ENCODE assay signal across 8 mouse cellular contexts in genomic region chr9:37420676-37421075, GRCm38 (mm10). TPM values are rescaled to one million over a fixed set of nuclear protein-coding genes. Genes with fewer than 3 reads are reported as not detected.
DNase-seq lines count a peak whose midpoint lies in the region; ATAC-seq and TF ChIP-seq lines count a peak whose summit lies in the region.

No protein-coding gene starts in this region.

- H3K4me3 ChIP-seq in forebrain, embryonic 14.5 days (ENCODE audit: low read depth, low read length) = 0 out of 2 replicates have a peak overlapping the region, but pooled peaks have one; percentile 9
- H3K4me3 ChIP-seq in lung, embryonic 14.5 days (ENCODE audit: low read depth, low read length) = peak overlapping the region; percentile 27
- no peak overlapping the region for H3K4me3 ChIP-seq in thymus, adult 2 months (ENCODE audit: control insufficient read depth, insufficient read depth, low read length)

- intact Hi-C loops in heart, postnatal 36 days (cut with DNase I) = no loop called here

- H3K9me3 ChIP-seq in forebrain, embryonic 14.5 days (replicated peaks; ENCODE audit: control insufficient read depth, low read length) = no peaks in the 10 kb centered on the region
- no peaks in the 10 kb centered on the region for H3K9me3 ChIP-seq in lung, embryonic 14.5 days (ENCODE audit: low read depth, low read length)

- H3K36me3 ChIP-seq in forebrain, embryonic 14.5 days (ENCODE audit: control insufficient read depth, insufficient read depth, low read length) = no peaks in the 10 kb centered on the region
- no peaks in the 10 kb centered on the region for H3K36me3 ChIP-seq in lung, embryonic 14.5 days (ENCODE audit: insufficient read depth)
- no peaks in the 10 kb centered on the region for H3K36me3 ChIP-seq in thymus, adult 2 months (ENCODE audit: control insufficient read depth, insufficient read depth, low read length)

- H3K9ac ChIP-seq in forebrain, embryonic 14.5 days (ENCODE audit: low read length) = peak overlapping the region; percentile 45
- H3K9ac ChIP-seq in lung, embryonic 14.5 days = no peak overlapping the region

- peak; percentile 95 for ATAC-seq in forebrain, embryonic 14.5 days
- peak; percentile 94 for ATAC-seq in lung, embryonic 14.5 days (ENCODE audit: insufficient read depth)
- ATAC-seq in neutrophil, adult 5-6 weeks (ENCODE audit: extremely low read depth, insufficient number of reproducible peaks, low FRiP score, poor library complexity, severe bottlenecking) = peak; percentile 74

- H3K27ac ChIP-seq in forebrain, embryonic 14.5 days (ENCODE audit: low read depth, low read length) = no peak overlapping the region
- no peak overlapping the region for H3K27ac ChIP-seq in lung, embryonic 14.5 days (ENCODE audit: low read depth)
- H3K27ac ChIP-seq in thymus, adult 2 months (ENCODE audit: control insufficient read depth, insufficient read depth, low read length) = no peak overlapping the region

- H3K27me3 ChIP-seq in forebrain, embryonic 14.5 days (replicated peaks; ENCODE audit: control insufficient read depth, insufficient read depth, low read length) = no peaks in the 10 kb centered on the region
- no peaks in the 10 kb centered on the region for H3K27me3 ChIP-seq in lung, embryonic 14.5 days (ENCODE audit: insufficient read depth, low read length)
- H3K27me3 ChIP-seq in thymus, adult 2 months (ENCODE audit: control insufficient read depth, insufficient read depth, low read length) = no peaks in the 10 kb centered on the region; the same call in 1 of the 2 replicates

- WGBS in forebrain, embryonic 14.5 days = under 1% methylated on average over 27 of the region's 27 CpGs
- 1% methylated on average over 27 of the region's 27 CpGs for WGBS in lung, embryonic 14.5 days
- WGBS in thymus, adult 2 months = 1% methylated on average over 27 of the region's 27 CpGs

- peak overlapping the region; percentile 50 for H3K4me2 ChIP-seq in forebrain, embryonic 14.5 days (ENCODE audit: low read length)
- peak overlapping the region; percentile 60 for H3K4me2 ChIP-seq in lung, embryonic 14.5 days

- H3K4me1 ChIP-seq in forebrain, embryonic 14.5 days (ENCODE audit: control insufficient read depth, insufficient read depth, low read length) = no peaks in the 10 kb centered on the region
- no peaks in the 10 kb centered on the region for H3K4me1 ChIP-seq in lung, embryonic 14.5 days (ENCODE audit: insufficient read depth)
- peaks cover 13% of the 10 kb centered on the region for H3K4me1 ChIP-seq in thymus, adult 2 months (replicated peaks; ENCODE audit: control insufficient read depth, insufficient read depth, low read length)

- TF ChIP-seq POLR2A in thymus, adult 2 months (IDR thresholded peaks at IDR 0.05; ENCODE audit: control insufficient read depth, extremely low read depth, insufficient read depth, low read length, poor library complexity) = 0 out of 2 replicates have a peak, but pooled peaks have one; percentile 28

- TF ChIP-seq CTCF in lung, embryonic 14.5 days (IDR thresholded peaks at IDR 0.05; ENCODE audit: low read depth) = peak; percentile 76
- peak; percentile 83 for TF ChIP-seq CTCF in thymus, adult 2 months (IDR thresholded peaks at IDR 0.05; ENCODE audit: borderline replicate concordance, control insufficient read depth, extremely low read depth, insufficient read depth, low read length, poor library complexity)

- DNase-seq in ES-CJ7 (ENCODE audit: low read depth, low spot score) = peak; percentile 95
- peak; percentile 56 for DNase-seq in c-Kit-positive CD71-positive TER-119-positive erythroid progenitor cells, embryonic 14.5 days (ENCODE audit: low spot score)
- DNase-seq in forebrain, embryonic 14.5 days (ENCODE audit: low spot score) = peak; percentile 93
- peak; percentile 71 to 79 for DNase-seq in heart, postnatal 36 days
- peak; percentile 49 to 77 for DNase-seq in layer of hippocampus, adult 18-20 months (ENCODE audit: low spot score in 2 of 2)
- peak; percentile 96 for DNase-seq in lung, embryonic 14.5 days
- peak; percentile 84 for DNase-seq in thymus, adult 2 months

RNA-seq across cellular contexts. Expression of gene Robo3, which starts 12.4 kb away (rescaled TPM):
- 2.5 and 2.6 TPM in 2 replicates for polyA plus RNA-seq in forebrain, embryonic 14.5 days (2014; fragmentation: Nextera tagmentation; extraction: Ambion mirVana)
- not detected for total RNA-seq in heart, postnatal 36 days (2021)
- 1 to 10 TPM; 7.2 to 8.9 TPM for total RNA-seq in layer of hippocampus, adult 18-20 months (2021)
- polyA plus RNA-seq in lung, embryonic 14.5 days (2014; fragmentation: Nextera tagmentation; extraction: Ambion mirVana) = 0.24 and 0.41 TPM in 2 replicates
- total RNA-seq in neutrophil, adult 5-6 weeks (2017) = not detected in 2 replicates
- polyA plus RNA-seq in thymus, adult 2 months (2012; rRNA removed) = 0.78 and 0.94 TPM in 2 replicates

RNA-seq across cellular contexts. Expression of gene Robo4, which starts 19.0 kb away (rescaled TPM):
- polyA plus RNA-seq in forebrain, embryonic 14.5 days (2014; fragmentation: Nextera tagmentation; extraction: Ambion mirVana) = 3.3 and 3.7 TPM in 2 replicates
- 10 to 100 TPM; 29.6 to 38.7 TPM for total RNA-seq in heart, postnatal 36 days (2021)
- 1 to 10 TPM; 4.6 to 5.9 TPM for total RNA-seq in layer of hippocampus, adult 18-20 months (2021)
- 22.8 and 25.8 TPM in 2 replicates for polyA plus RNA-seq in lung, embryonic 14.5 days (2014; fragmentation: Nextera tagmentation; extraction: Ambion mirVana)
- 0.12 TPM in 1 of 2 replicates, not detected in the other for total RNA-seq in neutrophil, adult 5-6 weeks (2017)
- polyA plus RNA-seq in thymus, adult 2 months (2012; rRNA removed) = 5.5 and 6.6 TPM in 2 replicates

RNA-seq across cellular contexts. Expression of gene Hepacam, which starts 53.5 kb away (rescaled TPM):
- polyA plus RNA-seq in forebrain, embryonic 14.5 days (2014; fragmentation: Nextera tagmentation; extraction: Ambion mirVana) = 1.9 and 4.5 TPM in 2 replicates
- total RNA-seq in heart, postnatal 36 days (2021) = not detected
- 10 to 100 TPM; 64.9 to 66.6 TPM for total RNA-seq in layer of hippocampus, adult 18-20 months (2021)
- polyA plus RNA-seq in lung, embryonic 14.5 days (2014; fragmentation: Nextera tagmentation; extraction: Ambion mirVana) = 0.07 TPM in 1 of 2 replicates, not detected in the other
- not detected in 2 replicates for total RNA-seq in neutrophil, adult 5-6 weeks (2017)
- polyA plus RNA-seq in thymus, adult 2 months (2012; rRNA removed) = 0.09 and 0.14 TPM in 2 replicates

Comparison
In these comparisons a context has a peak if more than half of its experiments do, and no peak if none do; other contexts are left out.
1. RNA of gene Robo4, which starts 19.0 kb away (total RNA-seq): 29.6 to 38.7 TPM in heart, postnatal 36 days; 4.6 to 5.9 TPM in layer of hippocampus, adult 18-20 months and 0.12 TPM in neutrophil, adult 5-6 weeks; every median in the first group is over 4 times any median in the second.
2. RNA of gene Hepacam, which starts 53.5 kb away (total RNA-seq): 64.9 to 66.6 TPM in layer of hippocampus, adult 18-20 months; not detected in heart, postnatal 36 days and not detected in neutrophil, adult 5-6 weeks; every median in the first group is over 10 times any median in the second.
3. Peak in every context shown above with its lines, with median percentiles within 50 percentile points of each other: DNase-seq and ATAC-seq.